Mouse (Mus musculus) stomach, postnatal 0 days (tissue): ENCODE data around the gene Cmpk2.
"Not testable (repeated sequence)": the region's sequence is repeated elsewhere in the genome, so short reads cannot be mapped to it uniquely, and the experiment has no call there.

Source experiments
- CTCF ChIP-seq: IDR thresholded peaks from 2 replicates; pipeline ENCODE4 v1.5.1; 2016; ENCODE audit warnings: antibody characterized with exemption, low read depth, mild to moderate bottlenecking, moderate library complexity
- EP300 ChIP-seq: optimal IDR thresholded peaks from 2 replicates; pipeline ENCODE3; 2016; ENCODE audit warnings: antibody characterized with exemption

- not testable (repeated sequence) for TF ChIP-seq CTCF, EP300
Measured at GRCm38 (mm10) chr12:26428771-26429170, 40.2 kb upstream of the Cmpk2 start.
